Mouse (Mus musculus) limb, embryonic 11.5 days (tissue): ENCODE measurements around the gene Rsad2. TPM values are rescaled to one million over a fixed set of nuclear protein-coding genes. Genes with fewer than 3 reads are reported as not detected.
A peak's percentile ranks its signal among the peaks of the same experiment; 100 is the strongest.

Source experiments
- ATAC-seq: fragments of 200-750 bp; cut with Nextera tagmentation; 2 replicates; pipeline ENCODE4 v1.8.0; 2017; ENCODE audit warnings: low read depth; ENCODE audit not compliant: insufficient number of reproducible peaks, low FRiP score, low TSS enrichment
- DNase-seq: peaks from one replicate; pipeline ENCODE4 v3.0.0-alpha.2; 2015; ENCODE audit warnings: low spot score
- H3K27ac ChIP-seq: fragments of 300-500 bp; sonication (generic); replicated peaks from 2 replicates; pipeline ENCODE4 v1.5.1; 2014; ENCODE audit warnings: low read depth, mild to moderate bottlenecking, low read length
- H3K27me3 ChIP-seq: fragments of 300-500 bp; sonication (generic); 2 replicates; pipeline ENCODE4 v1.6.1; 2014; ENCODE audit warnings: mild to moderate bottlenecking, low read length, mixed read lengths; ENCODE audit not compliant: control insufficient read depth, insufficient read depth
- H3K36me3 ChIP-seq: fragments of 300-500 bp; sonication (generic); 2 replicates; pipeline ENCODE4 v1.6.1; 2014; ENCODE audit warnings: mild to moderate bottlenecking, low read length, moderate library complexity, mixed read lengths; ENCODE audit not compliant: control insufficient read depth, insufficient read depth
- H3K4me1 ChIP-seq: fragments of 300-500 bp; sonication (generic); 2 replicates; pipeline ENCODE4 v1.6.1; 2014; ENCODE audit warnings: low read length, mixed read lengths; ENCODE audit not compliant: control insufficient read depth, insufficient read depth
- H3K4me2 ChIP-seq: fragments of 300-500 bp; sonication (generic); 2 replicates; pipeline ENCODE4 v1.6.1; 2014; ENCODE audit warnings: low read depth, mild to moderate bottlenecking, moderate library complexity; ENCODE audit not compliant: severe bottlenecking
- H3K4me3 ChIP-seq: fragments of 300-500 bp; sonication (generic); 2 replicates; pipeline ENCODE4 v1.5.1; 2014; ENCODE audit warnings: low read depth, low read length
- H3K9ac ChIP-seq: fragments of 300-500 bp; sonication (generic); 2 replicates; pipeline ENCODE4 v1.6.1; 2014; ENCODE audit warnings: mild to moderate bottlenecking, low read length
- H3K9me3 ChIP-seq: fragments of 300-500 bp; sonication (generic); 2 replicates; pipeline ENCODE4 v1.6.1; 2016; ENCODE audit warnings: low read length; ENCODE audit not compliant: control insufficient read depth
- WGBS: fragments of 180-500 bp; shearing (Covaris S2); extraction: QIAGEN DNeasy Blood & Tissue Kit; methylation state at CpG from one replicate; pipeline ENCODE4 v1.1.7; 2014; 5-methylcytosine and 5-hydroxymethylcytosine counted together
- polyA plus RNA-seq: library from polyadenylated mRNA; unstranded; fragments of >200 nt; fragmentation: Nextera tagmentation; extraction: Ambion mirVana; gene quantifications from 2 replicates; pipeline ENCODE4 v1.2.1, GENCODE M21; 2014

The Rsad2 gene
- polyA plus RNA-seq, 1 experiment from 2014 or later, result 0.60 TPM

DNA sequence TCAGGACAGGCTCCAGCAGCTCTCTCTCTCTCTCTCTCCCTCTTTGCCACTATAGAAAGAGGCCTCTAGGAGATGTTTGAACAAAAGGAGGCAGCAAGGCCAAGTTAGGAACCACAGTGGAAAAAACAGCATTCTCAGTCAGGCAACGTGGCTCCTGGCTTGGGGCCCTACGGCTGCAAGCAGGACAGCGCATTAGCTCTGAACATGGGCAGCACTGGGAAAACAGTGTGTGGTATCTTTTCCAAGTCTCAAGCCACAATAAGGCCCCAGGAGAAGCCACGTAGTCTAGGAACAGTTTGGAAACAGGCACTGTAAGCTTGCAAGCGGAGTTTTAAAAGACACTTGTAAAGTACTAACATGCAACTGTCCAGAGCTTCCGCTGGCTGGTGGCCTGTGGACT lies 43.5 kb downstream of the Rsad2 start:
- 87% methylated on average over 6 of the region's 6 CpGs for WGBS

DNA sequence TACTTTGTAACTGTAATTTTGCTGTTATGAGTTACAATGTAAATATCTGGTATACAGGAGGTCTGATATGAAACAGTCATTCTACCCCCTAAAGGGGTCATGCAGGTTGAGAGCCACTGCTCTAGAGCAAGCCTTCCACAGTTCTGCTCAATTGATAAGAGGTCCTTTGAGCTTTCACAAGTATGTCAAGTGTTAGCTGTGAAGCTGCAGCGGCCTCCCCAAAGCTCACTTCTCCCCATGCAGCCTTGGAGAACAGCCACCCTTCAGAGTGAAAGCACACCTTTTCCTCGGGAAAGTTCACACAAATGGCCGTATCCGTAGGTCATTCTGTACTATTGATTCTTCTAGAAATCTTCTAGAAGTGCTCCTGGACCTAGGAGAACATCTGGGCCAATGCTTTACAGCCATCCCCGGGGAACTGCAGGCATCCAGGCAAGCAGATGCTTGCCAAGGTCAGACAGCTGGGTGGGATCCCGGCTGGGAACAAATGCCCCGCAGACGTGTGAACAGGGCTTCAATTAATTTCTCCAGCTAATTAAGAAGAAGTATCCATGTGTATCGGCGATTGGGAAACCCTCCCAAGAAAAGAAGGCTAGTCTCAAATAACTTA lies 44.3 kb downstream of the Rsad2 start:
- 84% methylated on average over 10 of the region's 10 CpGs for WGBS
- no peak overlapping the region for H3K4me2 ChIP-seq
- DNase-seq (no peak), ATAC-seq (no peak)
- no peak overlapping the region for H3K4me3 ChIP-seq
- H3K27ac ChIP-seq, result no peak overlapping the region
- H3K27me3 ChIP-seq, result no peaks in the 10 kb centered on the region
- H3K9ac ChIP-seq, result no peak overlapping the region
- no peaks in the 10 kb centered on the region for H3K36me3 ChIP-seq
- H3K9me3 ChIP-seq, result no peaks in the 10 kb centered on the region
- peaks cover 16% of the 10 kb centered on the region for H3K4me1 ChIP-seq

More for the DNA sequence above, 43.5 kb downstream of the Rsad2 start:
- H3K27ac ChIP-seq, result no peak overlapping the region
- no peaks in the 10 kb centered on the region for H3K36me3 ChIP-seq
- H3K4me1 ChIP-seq, result peaks cover 16% of the 10 kb centered on the region
- ATAC-seq (no peak), DNase-seq (no peak)
- H3K9me3 ChIP-seq, result no peaks in the 10 kb centered on the region
- no peaks in the 10 kb centered on the region for H3K27me3 ChIP-seq
- 0 out of 2 replicates have a peak overlapping the region, but pooled peaks have one; percentile 9 for H3K9ac ChIP-seq
- peak overlapping the region; percentile 61 for H3K4me2 ChIP-seq
- H3K4me3 ChIP-seq, result no peak overlapping the region

DNA sequence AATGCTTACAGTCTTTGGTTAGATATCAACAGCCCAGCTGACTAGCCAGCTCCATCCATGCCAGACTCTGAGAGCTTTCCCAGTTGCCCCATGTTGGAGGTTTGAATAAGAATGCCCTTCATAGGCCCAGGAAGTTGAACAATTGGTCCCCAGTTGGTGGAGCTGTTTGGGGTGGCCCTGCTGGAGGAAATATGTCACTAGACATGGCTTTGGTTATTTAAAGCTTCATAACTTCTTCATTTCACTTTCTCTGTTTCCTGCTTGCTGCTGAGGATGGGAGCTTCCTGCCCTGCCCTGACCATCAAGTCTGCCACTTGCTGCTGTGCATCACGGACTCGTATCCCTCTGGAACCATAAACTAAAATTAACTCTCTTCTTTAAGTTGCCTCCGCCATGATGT lies 45.8 kb downstream of the Rsad2 start:
- Histone ChIP-seq H3K27ac (no peak overlapping the region), H3K4me2 (no peak overlapping the region), H3K4me3 (no peak overlapping the region), H3K9ac (no peak overlapping the region), H3K9me3 (no peaks in the 10 kb centered on the region), H3K4me1 (peaks cover 26% of the 10 kb centered on the region), H3K27me3 (no peaks in the 10 kb centered on the region), H3K36me3 (no peaks in the 10 kb centered on the region)
- WGBS, result 90% methylated on average over 3 of the region's 3 CpGs
- ATAC-seq (no peak), DNase-seq (no peak)

DNA sequence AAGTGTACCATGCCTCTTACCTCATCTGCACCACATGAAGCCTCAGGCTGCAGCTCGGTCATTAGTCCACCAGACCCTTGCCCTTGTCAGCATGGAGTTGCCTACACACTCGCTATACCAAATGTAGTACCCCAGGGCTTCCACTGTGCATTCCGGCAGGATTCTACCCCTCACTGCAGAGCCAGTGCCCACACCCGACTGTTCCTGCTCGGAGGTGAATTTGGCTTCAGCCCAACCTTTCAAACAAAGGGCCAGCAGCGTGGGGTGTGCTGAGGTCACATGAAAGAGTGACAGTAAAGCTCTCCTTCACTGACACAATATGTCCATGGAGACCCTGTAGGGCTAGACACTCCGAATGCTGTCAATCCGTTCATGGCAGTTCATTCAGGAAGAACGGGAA lies 47.5 kb downstream of the Rsad2 start:
- H3K4me3 ChIP-seq, result no peak overlapping the region
- WGBS, result 86% methylated on average over 9 of the region's 9 CpGs
- H3K9ac ChIP-seq, result no peak overlapping the region
- DNase-seq (no peak), ATAC-seq (no peak)
- H3K4me2 ChIP-seq, result no peak overlapping the region
- H3K9me3 ChIP-seq, result no peaks in the 10 kb centered on the region
- H3K36me3 ChIP-seq, result no peaks in the 10 kb centered on the region; the same call in 1 of the 2 replicates
- H3K27ac ChIP-seq, result no peak overlapping the region
- H3K27me3 ChIP-seq, result no peaks in the 10 kb centered on the region
- H3K4me1 ChIP-seq, result peaks cover 25% of the 10 kb centered on the region

DNA sequence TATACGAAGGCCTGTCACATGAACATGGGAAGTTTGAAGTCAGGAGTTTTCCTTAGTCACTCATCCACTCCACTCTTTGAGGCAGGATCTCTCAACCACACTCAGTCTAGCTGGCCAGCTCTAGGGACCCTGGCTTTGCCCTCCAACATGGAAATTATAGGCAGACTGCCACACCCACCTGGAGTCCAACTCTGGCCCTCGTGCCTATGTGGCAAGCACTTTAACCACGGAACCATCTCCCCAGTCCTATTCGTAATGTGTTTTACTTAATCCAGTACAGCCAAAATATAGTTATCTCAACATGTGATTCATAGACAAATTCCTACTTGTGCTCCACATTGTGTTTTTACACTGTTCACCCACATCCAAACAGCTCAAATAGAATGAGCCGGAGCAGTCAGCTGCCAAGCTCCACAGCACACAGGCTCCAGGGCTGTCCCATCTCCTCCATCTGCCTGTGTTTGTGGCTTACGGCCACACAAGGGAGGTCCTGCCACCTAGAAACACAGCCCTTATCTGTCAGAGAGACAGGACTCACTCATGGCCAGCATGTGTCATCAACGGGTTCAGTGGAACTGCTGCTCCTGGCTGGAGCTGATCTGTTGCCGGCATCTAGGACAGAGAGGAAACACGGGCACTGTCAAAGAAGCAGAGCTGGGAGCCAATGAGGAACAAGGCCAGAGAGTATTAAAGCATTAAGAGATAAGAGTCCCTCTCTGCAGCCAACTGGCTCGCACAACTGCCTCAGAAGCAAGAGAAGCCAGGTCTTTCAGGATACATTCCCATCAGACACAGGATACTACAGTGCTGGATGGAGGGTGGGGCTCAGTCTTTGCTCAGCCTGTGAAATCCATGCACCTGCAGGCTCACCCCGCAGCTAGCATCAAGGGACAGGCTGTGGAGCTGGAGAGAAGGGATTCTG lies 51.2 kb downstream of the Rsad2 start:
- DNase-seq (no peak), ATAC-seq (no peak)
- peak overlapping the region; percentile 8; the same call in 1 of the 2 replicates for H3K27ac ChIP-seq
- no peak overlapping the region for H3K4me3 ChIP-seq
- H3K9me3 ChIP-seq, result no peaks in the 10 kb centered on the region
- 89% methylated on average over 11 of the region's 11 CpGs for WGBS
- no peak overlapping the region for H3K4me2 ChIP-seq
- H3K4me1 ChIP-seq, result peaks cover 12% of the 10 kb centered on the region
- H3K27me3 ChIP-seq, result no peaks in the 10 kb centered on the region
- no peak overlapping the region for H3K9ac ChIP-seq
- no peaks in the 10 kb centered on the region; the same call in 1 of the 2 replicates for H3K36me3 ChIP-seq

DNA sequence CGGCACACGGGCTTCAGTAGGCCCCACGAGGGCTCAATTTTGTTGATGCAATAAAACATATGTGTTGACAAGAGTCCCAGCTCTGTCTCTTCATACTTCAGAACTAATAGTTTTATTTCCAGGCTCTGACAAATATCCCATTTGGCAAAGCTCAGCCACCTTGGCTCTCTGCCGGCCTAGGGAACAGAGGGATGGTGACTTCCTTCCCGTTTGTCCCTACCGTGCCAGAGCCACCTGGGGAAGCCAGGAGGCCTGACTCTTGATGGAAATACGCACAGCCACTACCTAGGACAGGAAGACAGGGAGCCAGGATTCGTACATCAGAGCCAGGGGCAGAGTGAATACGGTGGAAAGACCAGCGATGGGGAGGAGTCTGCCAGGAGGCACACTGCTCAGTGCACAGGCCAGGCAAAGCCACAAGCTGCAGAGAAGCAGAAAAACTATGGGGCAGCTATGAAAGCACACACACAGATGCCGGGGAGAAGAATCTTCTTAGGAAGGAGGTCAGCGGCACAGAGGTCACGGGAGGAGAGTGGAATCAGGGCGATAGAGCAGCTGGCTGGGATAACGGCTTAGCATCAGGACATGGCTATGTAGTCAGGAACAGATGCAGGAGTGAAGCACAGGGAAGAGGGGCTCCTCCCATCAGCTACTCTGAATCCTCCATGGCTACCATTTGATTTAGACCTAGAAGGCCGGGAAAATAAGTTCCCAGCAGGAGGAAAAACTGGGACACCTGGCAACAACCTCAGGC lies 52.7 kb downstream of the Rsad2 start:
- H3K36me3 ChIP-seq, result no peaks in the 10 kb centered on the region; the same call in 1 of the 2 replicates
- ATAC-seq (no peak), DNase-seq (no peak)
- no peaks in the 10 kb centered on the region for H3K27me3 ChIP-seq
- H3K4me2 ChIP-seq, result no peak overlapping the region
- H3K9me3 ChIP-seq, result no peaks in the 10 kb centered on the region
- H3K27ac ChIP-seq, result no peak overlapping the region
- H3K9ac ChIP-seq, result no peak overlapping the region
- no peak overlapping the region for H3K4me3 ChIP-seq
- WGBS, result 84% methylated on average over 16 of the region's 16 CpGs
- peaks cover 12% of the 10 kb centered on the region for H3K4me1 ChIP-seq

DNA sequence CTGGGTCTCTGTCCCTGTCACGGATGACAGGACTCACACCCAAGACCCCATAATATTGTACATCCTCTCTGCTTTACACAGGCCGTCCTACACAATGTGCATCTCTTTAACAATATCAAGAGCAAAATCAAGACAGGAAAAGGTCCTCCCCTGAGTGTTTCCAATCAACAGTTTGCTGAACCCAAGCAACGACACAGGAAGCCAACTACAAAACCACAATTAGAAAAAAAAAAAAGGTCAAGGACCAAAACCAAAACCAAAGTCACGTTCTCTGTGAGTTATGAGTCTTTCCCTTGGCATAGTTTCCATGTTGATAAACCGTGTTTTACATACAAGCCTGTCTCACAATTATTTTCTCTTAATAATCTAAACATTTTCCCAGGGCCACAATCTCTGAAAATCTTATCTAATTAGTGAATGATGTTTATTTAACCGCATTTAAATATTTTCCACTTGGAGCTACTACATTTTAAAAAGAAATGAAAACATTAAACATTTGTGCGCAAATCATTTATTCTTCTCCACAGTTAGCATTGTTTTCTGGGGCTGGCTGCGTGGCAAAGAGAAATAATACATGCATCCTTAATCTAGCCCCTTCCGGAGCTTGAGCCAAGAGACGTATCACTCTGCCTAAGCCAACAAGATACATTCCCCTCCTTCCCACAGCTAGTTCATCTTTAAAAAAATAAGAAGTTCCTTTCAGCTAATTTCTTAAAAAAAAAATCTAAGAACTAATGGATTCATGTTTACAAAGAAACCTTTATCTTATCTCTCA lies 54.4 kb downstream of the Rsad2 start:
- H3K27me3 ChIP-seq, result no peaks in the 10 kb centered on the region
- WGBS, result 81% methylated on average over 10 of the region's 10 CpGs
- no peak overlapping the region for H3K27ac ChIP-seq
- no peak overlapping the region for H3K4me2 ChIP-seq
- H3K9me3 ChIP-seq, result no peaks in the 10 kb centered on the region
- no peak for DNase-seq
- no peak overlapping the region for H3K9ac ChIP-seq
- H3K4me3 ChIP-seq, result no peak overlapping the region
- ATAC-seq, result no peak
- H3K36me3 ChIP-seq, result no peaks in the 10 kb centered on the region; the same call in 1 of the 2 replicates
- H3K4me1 ChIP-seq, result peaks cover 12% of the 10 kb centered on the region
